Mouse (Mus musculus) stomach, embryonic 16.5 days (tissue): Measurements from ENCODE around the gene Nkd2. TPM values are rescaled to one million over a fixed set of nuclear protein-coding genes. Genes with fewer than 3 reads are reported as not detected.

Experiments
- ATAC-seq: fragments of 200-750 bp; cut with Nextera tagmentation; 2 replicates; pipeline ENCODE4 v1.8.0; 2017; ENCODE audit warnings: moderate number of reproducible peaks, moderate TSS enrichment; ENCODE audit not compliant: insufficient read depth, low FRiP score
- H3K27ac ChIP-seq: fragments of 300-500 bp; sonication (generic); 2 replicates; pipeline ENCODE4 v1.5.1; 2014; ENCODE audit warnings: low read length
- H3K27me3 ChIP-seq: fragments of 300-500 bp; sonication (generic); 2 replicates; pipeline ENCODE4 v1.6.1; 2014; ENCODE audit warnings: low read length, control low read depth, mixed read lengths; ENCODE audit not compliant: control insufficient read depth, insufficient read depth
- H3K36me3 ChIP-seq: fragments of 300-500 bp; sonication (generic); 2 replicates; pipeline ENCODE4 v1.6.1; 2014; ENCODE audit warnings: low read length; ENCODE audit not compliant: control insufficient read depth, insufficient read depth
- H3K4me1 ChIP-seq: fragments of 300-500 bp; sonication (generic); 2 replicates; pipeline ENCODE4 v1.6.1; 2014; ENCODE audit warnings: low read length, control low read depth, mixed read lengths; ENCODE audit not compliant: control insufficient read depth, insufficient read depth
- H3K4me2 ChIP-seq: fragments of 300-500 bp; sonication (generic); 2 replicates; pipeline ENCODE4 v1.6.1; 2014; ENCODE audit warnings: low read depth, low read length, mixed read lengths
- H3K4me3 ChIP-seq: fragments of 300-500 bp; sonication (generic); replicated peaks from 2 replicates; pipeline ENCODE4 v1.5.1; 2014; ENCODE audit warnings: mild to moderate bottlenecking, low read length
- H3K9ac ChIP-seq: fragments of 300-500 bp; sonication (generic); 2 replicates; pipeline ENCODE4 v1.6.1; 2014; ENCODE audit warnings: low read length
- H3K9me3 ChIP-seq: fragments of 300-500 bp; sonication (generic); replicated peaks from 2 replicates; pipeline ENCODE4 v1.6.1; 2016; ENCODE audit warnings: low read length, control low read depth; ENCODE audit not compliant: control insufficient read depth
- WGBS: fragments of 180-500 bp; shearing (Covaris S2); extraction: QIAGEN DNeasy Blood & Tissue Kit; methylation state at CpG from one replicate; pipeline ENCODE4 v1.1.7; 2014; 5-methylcytosine and 5-hydroxymethylcytosine counted together
- polyA plus RNA-seq: library from polyadenylated mRNA; unstranded; fragments of >200 nt; fragmentation: Nextera tagmentation; extraction: Ambion mirVana; gene quantifications from 2 replicates; pipeline ENCODE4 v1.2.1, GENCODE M21; 2015

Nkd2 gene
- polyA plus RNA-seq, 1 experiment from 2014 or later = 5.0 TPM

DNA sequence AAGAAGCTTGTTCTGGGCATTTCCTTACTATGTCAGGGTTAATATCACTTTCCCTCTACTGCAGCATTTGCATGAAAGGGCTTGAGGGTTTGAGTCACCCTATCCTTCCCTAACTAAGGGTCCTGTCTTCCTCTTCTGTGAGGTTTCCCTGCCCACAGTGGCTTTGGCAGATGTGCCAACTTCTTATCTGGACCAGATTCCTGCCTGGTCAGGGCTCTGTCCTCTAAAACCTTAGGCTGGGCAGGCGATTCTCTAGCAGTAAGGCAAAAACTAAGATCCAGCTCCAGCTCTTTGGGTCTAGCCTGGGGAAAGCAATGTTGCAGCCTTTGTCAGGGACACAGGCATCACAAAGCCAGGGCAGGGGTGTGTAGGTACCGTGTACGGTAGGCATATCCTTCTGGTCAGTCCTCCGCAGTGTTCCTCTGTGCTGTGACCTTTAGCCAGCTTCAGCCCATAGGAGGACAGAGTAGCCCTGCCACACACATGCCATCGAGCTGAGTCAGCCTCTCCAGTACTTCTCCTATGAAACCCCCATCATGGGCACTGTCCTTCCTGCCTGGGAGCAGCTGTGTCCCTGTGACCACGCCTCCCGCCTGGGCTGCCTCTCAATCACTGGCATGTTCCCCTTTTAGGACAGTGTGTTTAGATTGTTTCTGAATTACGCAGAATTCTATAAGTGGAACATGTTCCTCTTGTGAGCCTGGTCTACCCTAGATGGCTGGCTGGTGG is 43.8 kb downstream of the Nkd2 start:
- ATAC-seq = peak; percentile 66; the same call in 1 of the 2 replicates
- Histone ChIP-seq H3K36me3 (peaks cover 3% of the 10 kb centered on the region; the same call in 1 of the 2 replicates), H3K27me3 (no peaks in the 10 kb centered on the region), H3K4me1 (no peaks in the 10 kb centered on the region), H3K9me3 (no peaks in the 10 kb centered on the region), H3K27ac (peak overlapping the region; percentile 10; the same call in 1 of the 2 replicates), H3K4me2 (no peak overlapping the region), H3K4me3 (no peak overlapping the region), H3K9ac (no peak overlapping the region)
- 78% methylated on average over 8 of the region's 8 CpGs for WGBS

DNA sequence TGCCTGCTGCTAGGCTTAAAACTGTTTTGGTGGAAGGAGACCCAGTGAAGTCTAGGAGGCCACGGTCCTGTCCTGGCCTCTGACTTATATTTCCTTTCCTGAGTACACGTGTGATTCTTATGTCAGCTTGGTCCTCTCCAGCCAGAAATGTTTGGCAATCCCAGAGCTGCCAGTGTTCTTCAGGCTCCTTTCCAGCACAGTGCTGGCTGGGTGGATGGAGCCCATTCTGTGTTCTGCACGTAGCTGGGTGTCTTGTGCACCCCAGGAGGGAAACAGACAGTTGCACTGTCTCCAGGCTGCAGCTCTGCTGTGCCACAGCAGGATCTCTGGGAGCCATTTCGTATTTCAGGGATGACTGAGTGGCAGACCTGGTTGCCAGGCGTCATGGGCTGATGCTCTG is 48.3 kb downstream of the Nkd2 start:
- ATAC-seq = no peak
- Histone ChIP-seq H3K4me3 (no peak overlapping the region), H3K4me2 (no peak overlapping the region), H3K27ac (no peak overlapping the region), H3K9me3 (no peaks in the 10 kb centered on the region), H3K4me1 (no peaks in the 10 kb centered on the region), H3K27me3 (no peaks in the 10 kb centered on the region), H3K36me3 (peaks cover 13% of the 10 kb centered on the region), H3K9ac (no peak overlapping the region)
- WGBS = 89% methylated on average over 5 of the region's 5 CpGs

DNA sequence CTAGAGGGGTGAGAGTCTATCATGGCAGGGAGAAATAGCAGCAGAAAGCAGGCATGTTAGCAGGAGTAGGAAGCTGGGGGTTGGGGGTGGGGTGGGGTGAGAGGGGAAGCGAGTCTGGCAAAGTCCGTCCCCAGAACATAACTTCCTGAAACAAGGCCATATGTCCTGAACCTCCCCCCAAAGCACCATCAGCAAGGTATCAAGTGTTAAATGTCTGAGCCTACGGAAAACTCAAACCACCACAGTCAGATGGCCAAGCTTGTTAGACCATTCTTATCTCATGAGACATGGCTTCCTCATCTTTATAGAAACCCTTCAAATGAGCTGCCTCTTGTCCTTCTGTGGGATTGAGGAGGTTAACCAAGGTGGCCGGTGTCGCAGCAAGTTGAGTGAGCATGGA is 54.3 kb downstream of the Nkd2 start:
- Histone ChIP-seq H3K9ac (no peak overlapping the region), H3K4me1 (no peaks in the 10 kb centered on the region), H3K4me3 (no peak overlapping the region), H3K27ac (no peak overlapping the region), H3K4me2 (no peak overlapping the region), H3K9me3 (no peaks in the 10 kb centered on the region), H3K27me3 (no peaks in the 10 kb centered on the region), H3K36me3 (peaks cover 14% of the 10 kb centered on the region)
- ATAC-seq = no peak
- 88% methylated on average over 5 of the region's 5 CpGs for WGBS

DNA sequence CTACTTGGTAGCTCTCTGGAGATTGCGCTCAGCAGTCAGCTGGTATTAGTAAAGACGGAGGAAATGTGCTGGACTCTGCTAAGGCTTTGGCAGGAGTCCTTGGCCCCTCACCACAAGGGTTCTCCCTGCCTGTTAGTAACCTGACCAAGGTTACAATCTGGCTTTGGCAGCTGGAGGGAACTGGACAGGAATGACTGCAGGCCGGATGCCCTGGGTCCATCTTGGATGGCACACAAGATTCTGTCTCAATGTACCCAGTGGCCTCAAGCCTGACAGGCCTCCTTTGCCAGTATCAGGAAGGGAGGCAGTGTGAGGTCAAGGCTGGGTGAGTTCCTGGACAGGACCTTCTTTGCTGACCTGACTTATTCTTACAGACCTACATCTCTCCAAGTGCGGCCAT is 55.3 kb downstream of the Nkd2 start:
- Histone ChIP-seq H3K9me3 (no peaks in the 10 kb centered on the region), H3K27me3 (no peaks in the 10 kb centered on the region), H3K4me2 (no peak overlapping the region), H3K4me1 (no peaks in the 10 kb centered on the region), H3K27ac (no peak overlapping the region), H3K9ac (no peak overlapping the region), H3K36me3 (peaks cover 14% of the 10 kb centered on the region), H3K4me3 (no peak overlapping the region)
- ATAC-seq = no peak
- 90% methylated on average over 4 of the region's 4 CpGs for WGBS

- 71% methylated on average over 5 of the region's 5 CpGs for WGBS
- Histone ChIP-seq H3K4me2 (no peak overlapping the region), H3K4me3 (no peak overlapping the region)
Observed at GRCm38 (mm10) chr13:73782486-73782885, 64.9 kb downstream of the Nkd2 start.

DNA sequence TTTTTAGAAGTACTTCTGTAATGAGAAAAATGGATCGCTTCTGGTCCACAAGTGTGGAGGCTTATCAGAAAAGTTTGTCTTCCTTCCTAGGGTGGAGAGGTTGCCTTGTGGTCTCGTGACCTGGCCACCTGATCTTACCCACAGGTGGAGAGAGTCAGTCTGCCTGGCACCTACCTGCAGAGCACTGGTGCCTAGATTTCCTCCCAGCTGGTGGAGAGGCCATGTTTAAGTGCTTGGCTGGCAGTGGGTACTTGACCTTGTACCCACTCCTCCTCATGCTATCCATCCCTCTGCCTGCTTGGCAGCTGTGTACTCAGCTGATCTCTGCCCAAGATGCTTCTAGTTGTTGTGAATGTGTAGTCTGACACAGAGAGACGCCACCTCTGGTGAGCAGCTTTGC is 69.9 kb downstream of the Nkd2 start:
- Histone ChIP-seq H3K9me3 (no peaks in the 10 kb centered on the region), H3K27ac (no peak overlapping the region), H3K4me3 (no peak overlapping the region), H3K4me2 (no peak overlapping the region), H3K27me3 (no peaks in the 10 kb centered on the region), H3K4me1 (peaks cover 17% of the 10 kb centered on the region), H3K9ac (no peak overlapping the region), H3K36me3 (no peaks in the 10 kb centered on the region)
- 81% methylated on average over 3 of the region's 3 CpGs for WGBS
- ATAC-seq = no peak

More at GRCm38 (mm10) chr13:73782486-73782885, 64.9 kb downstream of the Nkd2 start:
- no peaks in the 10 kb centered on the region for H3K27me3 ChIP-seq
- no peaks in the 10 kb centered on the region for H3K36me3 ChIP-seq
- H3K9ac ChIP-seq = no peak overlapping the region
- H3K4me1 ChIP-seq = no peaks in the 10 kb centered on the region
- H3K9me3 ChIP-seq = no peaks in the 10 kb centered on the region
- no peak for ATAC-seq
- no peak overlapping the region for H3K27ac ChIP-seq

GRCm38 (mm10) chr13:73775786-73776185 is 71.6 kb downstream of the Nkd2 start:
- WGBS = 61% methylated on average over 4 of the region's 4 CpGs
- no peak overlapping the region for H3K4me2 ChIP-seq
- no peaks in the 10 kb centered on the region for H3K27me3 ChIP-seq
- H3K27ac ChIP-seq = no peak overlapping the region
- H3K9me3 ChIP-seq = no peaks in the 10 kb centered on the region
- no peaks in the 10 kb centered on the region for H3K36me3 ChIP-seq
- no peak overlapping the region for H3K9ac ChIP-seq
- no peak overlapping the region for H3K4me3 ChIP-seq
- ATAC-seq = no peak
- H3K4me1 ChIP-seq = peaks cover 21% of the 10 kb centered on the region

DNA sequence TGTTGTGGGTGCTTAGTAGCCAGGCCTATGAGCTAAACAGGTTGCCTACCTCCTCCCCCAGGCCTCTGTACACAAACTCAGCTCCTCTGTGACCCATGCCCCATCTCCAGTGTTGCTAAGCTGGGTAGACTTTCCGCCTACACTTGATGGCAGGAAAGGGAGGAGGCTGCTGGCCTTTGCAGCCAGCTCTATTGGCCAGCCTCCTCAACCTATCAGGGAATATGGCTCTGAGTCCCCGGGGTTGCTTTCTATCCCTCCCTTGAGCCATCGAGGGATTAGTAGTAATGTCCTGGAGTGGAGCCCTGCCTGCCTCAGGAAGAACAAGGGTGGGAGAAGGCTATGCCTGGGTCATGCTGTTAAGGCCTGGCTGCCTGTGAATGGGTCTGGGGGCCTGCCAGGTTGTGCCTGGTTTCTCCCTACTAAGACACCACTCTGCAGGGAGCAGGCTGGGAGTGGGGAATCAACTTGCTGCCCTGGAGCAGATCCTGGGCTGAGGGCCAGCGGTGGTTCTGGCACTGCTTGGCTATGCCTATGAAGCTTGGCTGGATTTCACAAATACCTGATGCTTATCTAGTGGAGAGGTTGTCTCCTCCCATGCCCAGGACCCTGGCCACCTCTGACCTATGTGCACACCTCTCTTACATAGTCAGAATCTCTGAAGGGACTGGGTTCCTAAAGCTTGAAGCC is 73.8 kb downstream of the Nkd2 start:
- H3K4me2 ChIP-seq = no peak overlapping the region
- peak; percentile 22 for ATAC-seq
- H3K9ac ChIP-seq = 0 out of 2 replicates have a peak overlapping the region, but pooled peaks have one; percentile 40
- no peaks in the 10 kb centered on the region for H3K9me3 ChIP-seq
- peak overlapping the region; percentile 68; the same call in 1 of the 2 replicates for H3K27ac ChIP-seq
- peaks cover 31% of the 10 kb centered on the region for H3K4me1 ChIP-seq
- WGBS = 62% methylated on average over 4 of the region's 4 CpGs
- H3K36me3 ChIP-seq = no peaks in the 10 kb centered on the region
- H3K4me3 ChIP-seq = no peak overlapping the region
- H3K27me3 ChIP-seq = no peaks in the 10 kb centered on the region

- Histone ChIP-seq H3K4me3 (no peak overlapping the region), H3K27ac (peak overlapping the region; percentile 68; the same call in 1 of the 2 replicates), H3K4me2 (no peak overlapping the region), H3K9me3 (no peaks in the 10 kb centered on the region), H3K27me3 (no peaks in the 10 kb centered on the region), H3K4me1 (peaks cover 33% of the 10 kb centered on the region), H3K9ac (peak overlapping the region; percentile 40; the same call in 1 of the 2 replicates), H3K36me3 (no peaks in the 10 kb centered on the region)
- 37% methylated on average over 2 of the region's 2 CpGs for WGBS
- no peak for ATAC-seq
Observed at GRCm38 (mm10) chr13:73772655-73773054, 74.8 kb downstream of the Nkd2 start.
